Mouse (Mus musculus): ENCODE data around the gene Fam47e. TPM values are rescaled to one million over a fixed set of nuclear protein-coding genes. Genes with fewer than 3 reads are reported as not detected.
"Not testable (repeated sequence)": the region's sequence is repeated elsewhere in the genome, so short reads cannot be mapped to it uniquely, and the experiment has no call there.

The Fam47e gene
- polyA plus RNA-seq (2012; rRNA removed): 1.2 and 2.7 TPM in 2 replicates

DNA sequence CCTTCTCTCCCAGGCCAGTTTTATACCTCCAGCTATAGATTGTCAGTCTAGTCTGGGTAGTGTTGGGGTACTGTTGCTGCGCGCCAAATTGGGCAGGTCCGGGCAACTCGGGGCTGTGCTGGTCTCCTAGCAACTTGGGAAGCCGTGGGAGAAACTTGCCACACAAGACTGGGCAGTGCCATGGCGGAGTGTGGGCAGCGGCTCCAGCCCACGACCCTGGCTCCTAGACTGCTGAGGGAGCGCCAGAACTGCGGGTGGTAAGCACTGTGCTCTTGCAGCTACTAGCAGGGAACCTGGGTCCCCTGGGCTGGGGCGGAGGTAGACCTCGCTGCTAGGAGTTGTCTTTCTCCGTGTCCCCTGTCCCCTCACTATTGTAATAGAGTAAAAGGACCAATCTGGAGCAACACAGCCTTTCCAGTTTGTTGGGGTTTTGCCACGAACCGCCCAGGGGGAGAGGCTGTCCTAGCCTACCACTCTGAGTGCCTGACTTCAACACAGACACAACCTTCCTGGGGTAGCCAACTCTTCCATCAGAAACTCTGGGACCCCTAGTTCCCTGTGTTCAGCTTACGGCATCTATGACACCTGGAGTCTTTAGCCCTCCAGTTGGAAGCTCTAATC, at the start of gene Fam47e:
Fam47e (plus strand) TSS at position 179 of the 621 bp plus-strand sequence.
- peak; percentile 36 for DNase-seq (ENCODE audit: low read depth)

DNA sequence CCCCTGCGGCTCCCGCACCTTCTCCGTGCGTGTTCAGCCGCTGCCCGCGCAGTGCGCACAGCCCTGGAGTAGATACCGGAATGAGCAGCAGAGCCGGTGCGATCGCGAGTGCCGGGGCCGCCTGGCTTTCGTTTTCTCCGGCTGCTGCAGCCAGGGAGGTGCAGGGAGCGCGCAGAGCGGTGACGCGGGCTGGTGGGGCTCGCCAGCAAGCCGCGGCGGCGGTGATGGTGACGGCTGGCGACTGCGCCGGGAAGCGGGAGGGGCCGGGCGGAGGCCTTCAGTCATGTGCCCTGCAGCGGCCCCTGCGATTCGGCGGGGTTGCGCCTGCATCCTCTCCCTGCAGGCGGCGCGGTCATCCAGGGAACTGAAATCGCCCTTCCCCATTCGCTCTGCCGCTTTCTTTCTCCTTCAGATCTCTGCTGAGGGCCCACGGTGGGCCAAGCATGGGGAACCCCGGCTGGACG, 49.4 kb upstream of the Fam47e start:
- DNase-seq (ENCODE audit: low read depth): no peak

- DNase-seq (ENCODE audit: low read depth): no peak
Measured at GRCm38 (mm10) chr5:92506301-92506729, 48.6 kb upstream of the Fam47e start.

DNA sequence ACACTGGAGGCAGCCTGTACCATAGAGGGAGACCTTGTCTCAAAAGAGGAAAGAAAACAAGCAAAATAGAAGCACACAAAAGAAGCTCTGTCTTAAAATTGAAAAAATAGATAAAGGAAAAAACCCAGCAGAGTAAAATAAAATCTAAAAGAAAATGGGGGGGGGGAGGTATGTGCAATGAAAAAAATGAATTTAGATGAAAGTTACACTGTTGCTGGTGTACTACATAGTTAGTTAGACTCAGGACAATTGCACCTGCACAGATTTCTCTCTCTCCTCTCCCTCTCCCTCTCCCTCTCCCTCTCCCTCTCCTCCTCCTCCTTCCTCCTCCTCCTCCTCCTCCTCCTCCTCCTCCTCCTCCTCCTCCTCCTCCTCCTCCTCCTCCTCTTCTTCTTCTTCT, 48.1 kb upstream of the Fam47e start, which contains the start of gene Scarb2:
Scarb2 (minus strand) TSS at position 101 of the 400 bp plus-strand sequence.
- DNase-seq (ENCODE audit: low read depth): no peak

DNA sequence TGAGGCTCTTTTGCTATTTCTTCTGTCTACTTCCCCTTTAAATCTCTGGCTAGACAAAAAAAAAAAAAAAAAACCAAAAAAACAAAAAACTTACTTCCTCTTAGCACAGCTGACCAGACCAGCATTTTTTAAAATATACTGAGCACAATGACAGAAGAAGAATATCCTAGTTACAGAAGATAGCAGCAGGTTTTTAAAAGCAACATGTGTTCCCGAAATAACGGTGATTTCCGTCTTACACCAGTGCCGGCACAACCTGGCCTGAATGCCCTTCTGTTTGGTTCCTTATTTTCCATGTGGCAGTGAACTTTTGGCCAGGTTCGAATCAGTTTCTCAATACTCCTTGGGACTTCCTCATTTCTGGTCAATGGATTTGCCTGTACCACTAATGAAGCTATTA, 46.0 kb upstream of the Fam47e start:
- DNase-seq (ENCODE audit: low read depth): no peak

GRCm38 (mm10) chr5:92511256-92511655, 43.6 kb upstream of the Fam47e start:
- DNase-seq (ENCODE audit: low read depth): no peak

DNA sequence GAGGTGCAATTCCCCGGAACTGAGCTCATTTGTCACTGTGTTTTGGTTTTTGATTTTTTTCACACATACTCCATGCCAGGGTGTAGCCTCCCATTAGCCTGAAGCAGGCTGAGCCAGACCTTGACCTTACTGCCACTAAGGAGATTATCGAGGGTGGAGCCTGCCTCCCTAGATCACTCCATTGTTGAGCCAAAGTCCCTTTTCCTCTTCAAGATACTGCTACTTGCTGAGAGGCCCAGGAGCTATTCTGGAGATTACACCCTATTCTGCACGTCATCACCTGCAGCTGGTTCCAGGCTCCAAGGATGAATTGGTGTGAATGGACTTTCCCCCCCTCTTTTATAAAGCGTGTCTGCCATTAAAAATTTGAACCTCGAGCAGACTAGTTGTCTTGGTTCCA, 42.8 kb upstream of the Fam47e start:
- no peak for DNase-seq (ENCODE audit: low read depth)

DNA sequence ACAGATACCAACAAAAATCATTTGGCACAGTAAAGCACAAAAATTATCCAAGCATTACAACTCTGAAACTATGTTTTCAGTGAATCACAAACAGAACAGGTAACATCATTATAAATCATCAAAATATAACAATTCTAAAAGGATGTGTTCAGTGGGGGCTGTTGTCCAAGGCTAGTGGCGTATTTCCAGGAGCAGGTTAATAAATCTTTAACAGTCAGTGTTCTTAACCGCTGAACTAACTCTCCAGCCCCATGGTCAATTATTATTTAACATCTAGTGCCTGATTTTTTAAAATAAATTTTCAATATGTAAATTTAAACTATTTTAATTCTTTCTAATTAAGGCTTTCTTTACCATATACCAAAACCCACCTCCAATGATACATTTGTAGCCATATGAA, 33.7 kb upstream of the Fam47e start:
- DNase-seq (ENCODE audit: low read depth): not testable (repeated sequence)

DNA sequence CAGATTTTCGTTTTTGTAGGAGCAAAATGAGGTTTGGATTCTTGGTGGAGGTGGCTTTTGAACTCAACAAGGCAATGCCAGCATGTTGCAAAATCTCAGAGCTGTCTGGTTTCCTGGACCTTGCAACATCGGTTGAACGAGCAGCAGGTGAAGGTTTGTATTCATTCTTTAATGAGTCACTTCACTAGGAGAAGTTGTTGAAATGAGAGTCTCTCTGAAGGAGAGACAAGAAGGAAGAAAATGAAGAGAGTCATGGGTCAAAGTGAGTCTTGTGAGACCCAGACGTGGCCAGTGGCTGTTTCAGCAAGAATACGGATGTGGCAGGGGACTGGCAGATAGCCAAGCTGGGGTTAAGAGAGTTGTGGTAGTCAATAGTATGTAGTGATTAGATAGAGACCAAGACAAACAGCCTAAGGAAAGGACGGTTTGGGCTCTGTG, 30.0 kb upstream of the Fam47e start:
- no peak for DNase-seq (ENCODE audit: low read depth)

DNA sequence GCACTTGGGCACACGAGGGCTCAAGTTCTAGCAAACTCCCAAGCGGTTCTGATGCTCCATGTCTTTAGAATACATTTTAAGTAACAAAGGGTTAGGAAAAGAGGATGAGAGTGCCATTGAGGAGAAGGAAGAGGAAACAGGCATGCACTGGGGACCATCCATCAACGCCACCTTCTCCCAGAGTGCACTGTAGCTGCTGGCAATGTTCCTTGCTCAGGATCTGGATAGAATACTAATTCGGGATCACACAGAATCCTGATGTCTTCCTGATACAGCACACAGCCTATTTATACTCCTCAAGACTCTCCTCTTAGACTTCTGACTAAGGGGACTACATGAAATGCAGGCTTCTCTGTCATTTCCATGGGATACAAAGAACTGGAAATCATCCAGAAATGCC, 15.2 kb upstream of the Fam47e start:
- DNase-seq (ENCODE audit: low read depth): no peak

DNA sequence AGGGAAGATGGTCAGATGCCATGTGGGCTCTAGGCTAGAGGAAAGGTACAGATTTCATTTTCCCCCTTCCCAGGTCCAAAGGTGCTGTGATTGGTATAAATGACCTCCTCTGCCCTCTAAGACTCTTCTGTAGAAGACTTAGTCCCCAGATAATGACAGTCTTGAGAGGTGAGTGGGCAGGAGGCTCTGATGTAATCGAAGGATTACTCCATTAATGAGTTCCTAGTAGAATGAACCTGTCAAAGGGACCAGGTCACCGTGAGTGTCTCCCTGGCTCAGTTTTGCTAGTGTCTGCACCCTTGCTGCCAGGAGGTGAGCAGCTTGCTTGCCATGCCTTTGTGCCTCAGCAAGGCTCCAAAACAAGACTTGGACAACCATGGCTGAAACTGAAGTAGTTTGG, 2.3 kb upstream of the Fam47e start:
- peak; percentile 63 for DNase-seq (ENCODE audit: low read depth)

DNA sequence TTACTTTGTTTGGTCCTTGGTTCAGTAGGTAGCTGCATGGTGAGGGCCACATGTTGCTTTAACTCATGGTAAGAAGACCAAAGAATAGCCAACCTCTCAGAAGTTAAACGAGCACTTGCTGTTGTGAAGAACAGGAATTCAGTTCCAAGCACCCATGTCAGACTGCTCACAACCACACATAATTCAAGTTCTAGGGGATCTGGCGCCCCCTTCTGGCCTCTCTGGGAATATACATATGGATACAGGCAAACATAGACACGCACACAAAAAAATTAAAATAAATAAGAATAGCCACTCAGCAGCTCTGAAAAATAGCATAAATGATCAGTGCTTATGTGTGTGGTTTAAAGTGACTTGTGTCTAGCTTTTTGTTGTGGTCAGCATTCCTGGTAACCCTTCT, 930 bp upstream of the Fam47e start:
- no peak for DNase-seq (ENCODE audit: low read depth)

DNA sequence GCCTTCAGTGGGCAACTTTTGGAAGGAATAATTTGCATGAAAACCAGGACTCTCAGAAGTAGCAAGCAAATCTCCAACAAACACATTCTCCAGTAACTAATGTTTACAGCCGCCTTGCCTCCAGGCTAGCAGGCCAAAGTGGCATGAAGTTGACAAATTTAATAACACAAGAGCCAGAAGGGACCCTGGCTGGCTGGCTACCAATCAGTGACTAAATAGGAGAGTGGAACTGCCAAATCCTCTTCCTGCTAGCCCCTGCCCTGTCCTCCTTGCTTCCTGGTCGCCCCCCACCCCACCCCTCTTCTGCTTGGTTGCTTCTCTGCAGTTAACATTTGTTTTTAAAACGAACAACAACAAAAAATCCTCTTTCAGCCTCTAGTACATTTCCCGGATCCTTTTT, 426 bp upstream of the Fam47e start:
- no peak for DNase-seq (ENCODE audit: low read depth)

DNA sequence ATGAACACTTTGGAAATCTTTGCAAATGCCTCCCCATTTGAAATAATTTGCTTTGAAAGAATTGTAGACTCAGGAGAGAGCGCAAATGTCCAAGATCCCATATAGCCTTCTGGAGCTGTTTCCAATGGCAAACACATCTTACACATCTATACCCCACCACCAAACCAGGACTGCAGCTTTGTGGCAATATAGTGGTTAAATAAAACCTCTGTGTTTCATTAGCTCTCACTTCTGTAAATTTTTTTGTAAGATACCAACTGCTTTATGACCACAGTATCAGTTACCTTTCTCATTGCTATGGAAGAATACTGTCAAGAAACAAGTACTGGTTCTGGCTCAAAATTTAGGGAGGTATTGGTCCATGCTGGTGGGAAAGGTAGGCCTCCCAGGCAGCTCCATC, 1.0 kb downstream of the Fam47e start:
- DNase-seq (ENCODE audit: low read depth): no peak

- DNase-seq (ENCODE audit: low read depth): no peak
Measured at GRCm38 (mm10) chr5:92557508-92557907, 2.6 kb downstream of the Fam47e start.

DNA sequence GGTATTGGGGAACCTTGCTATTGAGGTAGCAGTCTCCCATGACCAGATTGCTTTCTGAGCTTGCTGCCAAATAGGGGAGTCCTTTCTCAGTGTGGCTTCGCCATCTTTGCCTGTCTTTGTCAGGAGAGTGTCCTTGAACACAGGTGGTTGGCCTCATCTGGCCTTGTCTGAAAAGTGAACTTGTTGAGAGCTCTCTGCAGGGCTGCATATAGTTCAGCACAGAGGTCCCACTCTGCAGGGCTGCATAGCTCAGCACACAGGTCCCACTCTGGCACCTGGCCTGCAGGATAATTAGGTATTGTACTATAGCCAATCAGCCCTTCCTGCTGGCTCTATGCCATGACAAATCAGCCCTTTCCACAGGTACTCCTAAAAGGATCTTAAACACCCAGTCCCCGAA, 5.3 kb downstream of the Fam47e start:
- no peak for DNase-seq (ENCODE audit: low read depth)

- no peak for DNase-seq (ENCODE audit: low read depth)
Measured at GRCm38 (mm10) chr5:92562002-92562401, 7.1 kb downstream of the Fam47e start.

GRCm38 (mm10) chr5:92571232-92571631, 16.4 kb downstream of the Fam47e start:
- no peak for DNase-seq (ENCODE audit: low read depth)

GRCm38 (mm10) chr5:92579559-92579958, 24.7 kb downstream of the Fam47e start:
- no peak for DNase-seq (ENCODE audit: low read depth)

GRCm38 (mm10) chr5:92585932-92586331, 31.1 kb downstream of the Fam47e start:
- no peak for DNase-seq (ENCODE audit: low read depth)

GRCm38 (mm10) chr5:92595026-92595425, 40.2 kb downstream of the Fam47e start:
- no peak for DNase-seq (ENCODE audit: low read depth)

DNA sequence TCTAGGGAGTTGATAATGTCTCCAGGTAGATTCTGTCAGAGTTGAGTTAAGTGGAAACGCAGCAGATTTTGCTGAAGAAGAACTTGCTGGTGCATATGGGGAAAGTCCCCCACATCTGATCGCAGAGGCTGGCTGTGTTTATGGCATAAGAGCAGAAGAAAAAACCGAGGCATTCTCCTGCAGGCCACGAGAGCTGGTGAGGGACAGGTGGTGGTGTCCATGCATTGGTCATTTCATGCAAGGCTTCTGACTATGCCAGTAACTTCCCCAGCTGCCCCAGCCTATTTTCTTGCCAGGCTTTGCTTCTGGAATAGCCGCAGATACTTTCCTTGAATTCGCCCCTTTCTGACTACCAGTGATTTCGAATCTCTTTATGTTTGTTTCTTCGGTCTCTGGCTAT, 42.0 kb downstream of the Fam47e start:
- no peak for DNase-seq (ENCODE audit: low read depth)

GRCm38 (mm10) chr5:92599030-92599429, 44.2 kb downstream of the Fam47e start:
- DNase-seq (ENCODE audit: low read depth): no peak

Data from gonadal fat pad, adult 2 months (tissue).